ENCODE assay signal across 8 mouse cellular contexts in the genomic region with DNA sequence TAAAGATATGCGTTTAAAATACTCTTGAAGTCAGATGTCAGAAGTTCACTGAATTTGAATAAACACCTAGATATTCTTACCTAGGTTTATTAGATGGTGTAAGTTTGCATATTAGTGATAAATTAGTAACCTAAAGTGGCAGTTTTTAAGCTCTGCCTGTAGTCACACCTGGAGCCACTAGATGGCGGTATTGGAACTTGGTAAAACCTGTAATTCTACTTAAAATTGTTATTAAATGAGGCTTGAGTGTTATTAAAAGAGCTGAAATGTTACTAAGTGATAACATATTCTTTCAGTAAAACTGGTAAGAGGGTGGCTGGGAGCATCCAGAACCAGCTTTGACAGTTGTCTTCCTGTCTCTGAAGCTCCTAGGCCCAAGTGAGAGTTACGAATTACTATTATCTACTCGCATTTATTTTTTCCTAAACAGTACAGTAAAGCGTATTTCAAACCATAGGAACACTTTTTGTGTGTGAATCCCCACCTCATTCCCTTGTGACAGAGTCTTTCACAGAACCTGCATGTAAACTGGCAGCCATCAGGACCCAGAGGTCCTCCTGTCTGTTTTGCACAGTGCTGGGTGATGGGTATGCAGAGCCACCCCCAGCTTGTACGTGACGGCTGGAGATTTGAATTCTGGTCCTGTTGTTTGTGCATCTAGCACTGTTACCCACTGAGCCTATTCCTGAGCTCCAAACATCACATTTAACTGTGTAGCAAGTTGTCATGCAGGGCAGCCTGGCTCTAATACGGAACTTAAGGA. TPM values are rescaled to one million over a fixed set of nuclear protein-coding genes. Genes with fewer than 3 reads are reported as not detected.
DNase-seq lines count a peak whose midpoint lies in the region; ATAC-seq and TF ChIP-seq lines count a peak whose summit lies in the region.

No protein-coding gene starts in this region.

- DNase-seq in kidney, adult 18-20 months, result peak; percentile 51
- DNase-seq in kidney, adult 11 months, result no peak
- peak; percentile 35 for DNase-seq in ES-E14 (ENCODE audit: low read depth, low spot score)
- peak; percentile 76 for DNase-seq in c-Kit-positive CD71-positive TER-119-positive erythroid progenitor cells, embryonic 14.5 days (ENCODE audit: low spot score)
- peak; percentile 28 to 82 for DNase-seq in layer of hippocampus, adult 18-20 months (ENCODE audit: low spot score in 2 of 2)
- peak; percentile 39 to 48 for DNase-seq in thymus, postnatal 36 days

- no peak overlapping the region for H3K4me3 ChIP-seq in ES-E14 (ENCODE audit: insufficient read depth in 1 of 2, low read depth in 1 of 2, low read length in 2 of 2, poor library complexity in 1 of 2, severe bottlenecking in 1 of 2)
- no peak overlapping the region for H3K4me3 ChIP-seq in heart, embryonic 14.5 days (ENCODE audit: control insufficient read depth in 1 of 2, insufficient read depth in 1 of 2, low read depth in 1 of 2, low read length in 2 of 2)

- no peak overlapping the region for H3K4me2 ChIP-seq in heart, embryonic 14.5 days (ENCODE audit: low read length)

- H3K9me3 ChIP-seq in ES-E14 (ENCODE audit: control insufficient read depth, insufficient read depth, low read depth, low read length), result no peaks in the 10 kb centered on the region
- H3K9me3 ChIP-seq in heart, embryonic 14.5 days (ENCODE audit: control insufficient read depth, low read length), result no peaks in the 10 kb centered on the region

- H3K27me3 ChIP-seq in heart, embryonic 14.5 days (ENCODE audit: control insufficient read depth, insufficient read depth, low read length), result no peaks in the 10 kb centered on the region

- no peak overlapping the region for H3K27ac ChIP-seq in ES-E14 (ENCODE audit: insufficient read depth, low read depth, low read length, poor library complexity, severe bottlenecking)
- peak overlapping the region; percentile 10 to 47; a peak in 3 of 4 replicates for H3K27ac ChIP-seq in heart, embryonic 14.5 days (replicated peaks in 1 of 2; ENCODE audit: control insufficient read depth in 1 of 2, insufficient read depth in 1 of 2, low read depth in 2 of 2, low read length in 2 of 2)

- H3K4me1 ChIP-seq in ES-E14 (ENCODE audit: control insufficient read depth in 2 of 2, insufficient read depth in 2 of 2, low read length in 2 of 2, poor library complexity in 1 of 2), result peaks cover 6 to 8% of the 10 kb centered on the region in 2 experiments; a peak in 2 of 4 replicates
- H3K4me1 ChIP-seq in heart, embryonic 14.5 days (ENCODE audit: control insufficient read depth in 2 of 2, insufficient read depth in 2 of 2, low read length in 2 of 2), result peaks cover 2 to 20% of the 10 kb centered on the region in 2 experiments

- no peak overlapping the region for H3K9ac ChIP-seq in ES-E14 (ENCODE audit: insufficient read depth, low read depth, low read length, poor library complexity, severe bottlenecking)
- H3K9ac ChIP-seq in heart, embryonic 14.5 days (ENCODE audit: low read length), result peak overlapping the region; percentile 38

- H3K36me3 ChIP-seq in ES-E14 (ENCODE audit: control insufficient read depth, insufficient read depth, low read length, poor library complexity, severe bottlenecking), result no peaks in the 10 kb centered on the region; the same call in 1 of the 2 replicates
- no peaks in the 10 kb centered on the region for H3K36me3 ChIP-seq in heart, embryonic 14.5 days (ENCODE audit: control insufficient read depth, insufficient read depth, low read length)

- 51% methylated on average over 8 of the region's 8 CpGs for WGBS in heart, embryonic 14.5 days

- in situ Hi-C loops in ES-E14 (cut with MboI; ENCODE audit: low sequenced_read_pairs in 2 of 2, unreplicated experiment in 2 of 2), result loop anchor here in 1 of 2 experiments (5.0 kb wide), 1 partner anchor 134 kb away; no protein-coding TSS in a partner anchor

- no peak for ATAC-seq in heart, embryonic 14.5 days (ENCODE audit: insufficient number of reproducible peaks, insufficient read depth, low FRiP score, low read depth)
- ATAC-seq in megakaryocyte, adult 5-6 weeks (ENCODE audit: poor library complexity, severe bottlenecking), result peak; percentile 47

TF ChIP-seq in ES-E14, 5 proteins besides CTCF, POLR2A, EP300 and RAD21:
- peak; percentile 39; the same call in 1 of the 2 replicates for TF ChIP-seq ZC3H11A (IDR thresholded peaks at IDR 0.05; ENCODE audit: borderline replicate concordance, low read depth, low read length)
- no peak for TF ChIP-seq CHD2 (IDR thresholded peaks at IDR 0.05; ENCODE audit: low read depth, low read length)

RNA-seq across cellular contexts. Expression of gene Gpr18, which starts 13.0 kb away (rescaled TPM):
- total RNA-seq in ES-E14 (2012; rRNA removed), result 0.42 and 0.49 TPM in 2 replicates
- polyA plus RNA-seq in heart, embryonic 14.5 days (2014; fragmentation: Nextera tagmentation; extraction: Ambion mirVana), result not detected in 2 replicates
- total RNA-seq in layer of hippocampus, adult 18-20 months (2021), result not detected
- total RNA-seq in megakaryocyte, adult 5-6 weeks (2015), result 11.3 and 16.1 TPM in 2 replicates
- 11.9 and 12.9 TPM in 2 replicates for total RNA-seq in megakaryocyte, adult 5-6 weeks (2017)

RNA-seq across cellular contexts. Expression of gene Gpr183, which starts 36.4 kb away (rescaled TPM):
- total RNA-seq in ES-E14 (2012; rRNA removed), result 0.32 and 0.45 TPM in 2 replicates
- polyA plus RNA-seq in heart, embryonic 14.5 days (2014; fragmentation: Nextera tagmentation; extraction: Ambion mirVana), result 1.9 and 2.4 TPM in 2 replicates
- total RNA-seq in layer of hippocampus, adult 18-20 months (2021), result under 1 TPM; 0.58 to 0.92 TPM
- 39.0 and 39.1 TPM in 2 replicates for total RNA-seq in megakaryocyte, adult 5-6 weeks (2015)
- total RNA-seq in megakaryocyte, adult 5-6 weeks (2017), result 33.8 and 36.4 TPM in 2 replicates

RNA-seq across cellular contexts. Expression of gene Ubac2, which starts 50.1 kb away (rescaled TPM):
- 41.5 and 83.4 TPM in 2 replicates for total RNA-seq in ES-E14 (2012; rRNA removed)
- polyA plus RNA-seq in heart, embryonic 14.5 days (2014; fragmentation: Nextera tagmentation; extraction: Ambion mirVana), result 55.4 and 56.3 TPM in 2 replicates
- 10 to 100 TPM; 48.4 to 51.8 TPM for total RNA-seq in layer of hippocampus, adult 18-20 months (2021)
- total RNA-seq in megakaryocyte, adult 5-6 weeks (2015), result 34.2 and 35.6 TPM in 2 replicates
- total RNA-seq in megakaryocyte, adult 5-6 weeks (2017), result 19.3 and 27.3 TPM in 2 replicates

Comparison
In these comparisons a context has a peak if more than half of its experiments do, and no peak if none do; other contexts are left out.
1. RNA of gene Gpr183, which starts 36.4 kb away (total RNA-seq): 33.8 to 39.1 TPM in megakaryocyte, adult 5-6 weeks; 0.58 to 0.92 TPM in layer of hippocampus, adult 18-20 months and 0.32 to 0.45 TPM in ES-E14; every median in the first group is over 10 times any median in the second.